ENCODE assay signal across 14 mouse cellular contexts in genomic region chrX:53337355-53337754, GRCm38 (mm10). TPM values are rescaled to one million over a fixed set of nuclear protein-coding genes. Genes with fewer than 3 reads are reported as not detected.
DNase-seq lines count a peak whose midpoint lies in the region; ATAC-seq lines count a peak whose summit lies in the region.
"Had no signal": no experiment of that assay in that cellular context is flagged by ENCODE, and none has a peak within 500 bp of the region (broad histone marks: within the 10 kb centered on the region; RNA-seq: fewer than 3 reads in every experiment).

No protein-coding gene starts in this region.

- ATAC-seq in hindbrain, embryonic 11.5 days (ENCODE audit: low FRiP score), result no peak
- no peak for ATAC-seq in hindbrain, embryonic 14.5 days (ENCODE audit: low FRiP score)
- ATAC-seq: forebrain, embryonic 13.5 days had no signal

- no peak overlapping the region for H3K9ac ChIP-seq in hindbrain, embryonic 11.5 days (ENCODE audit: low read depth, low read length)
- no peak overlapping the region for H3K9ac ChIP-seq in hindbrain, embryonic 14.5 days
- H3K9ac ChIP-seq: forebrain, embryonic 13.5 days; limb, embryonic 15.5 days had no signal

- H3K4me1 ChIP-seq in hindbrain, embryonic 11.5 days (replicated peaks; ENCODE audit: control insufficient read depth, insufficient read depth, low read length), result no peaks in the 10 kb centered on the region
- H3K4me1 ChIP-seq in hindbrain, embryonic 14.5 days (replicated peaks; ENCODE audit: control insufficient read depth, insufficient read depth, low read length), result no peaks in the 10 kb centered on the region
- H3K4me1 ChIP-seq in embryonic facial prominence, embryonic 10.5 days, result no peaks in the 10 kb centered on the region
- H3K4me1 ChIP-seq: forebrain, embryonic 13.5 days; limb, embryonic 15.5 days had no signal

- peak; percentile 6 for DNase-seq in adrenal gland, adult 2 months
- DNase-seq in adrenal gland, adult 18-20 months (ENCODE audit: low spot score in 2 of 2), result no peak
- DNase-seq in hindbrain, embryonic 11.5 days (ENCODE audit: low spot score), result peak; percentile 1
- DNase-seq in hindbrain, embryonic 14.5 days (ENCODE audit: low spot score), result no peak
- peak; percentile 22 for DNase-seq in lung, postnatal 10 days
- no peak for DNase-seq in lung, postnatal 36 days
- peak; percentile 8 for DNase-seq in embryo, embryonic 11 days
- DNase-seq in embryonic facial prominence, embryonic 10.5 days (ENCODE audit: low spot score), result no peak
- DNase-seq: cerebellum, adult 8-10 months; gastrocnemius, postnatal 36 days; heart, postnatal 14 days had no signal

- H3K36me3 ChIP-seq in hindbrain, embryonic 11.5 days (ENCODE audit: control insufficient read depth, insufficient read depth, low read length), result no peaks in the 10 kb centered on the region
- no peaks in the 10 kb centered on the region for H3K36me3 ChIP-seq in hindbrain, embryonic 14.5 days (replicated peaks; ENCODE audit: control insufficient read depth, insufficient read depth)
- H3K36me3 ChIP-seq in embryonic facial prominence, embryonic 10.5 days (replicated peaks), result no peaks in the 10 kb centered on the region
- H3K36me3 ChIP-seq: limb, embryonic 15.5 days had no signal

- H3K9me3 ChIP-seq in hindbrain, embryonic 11.5 days (ENCODE audit: control insufficient read depth, low read length), result no peaks in the 10 kb centered on the region
- no peaks in the 10 kb centered on the region for H3K9me3 ChIP-seq in hindbrain, embryonic 14.5 days (ENCODE audit: control insufficient read depth, low read length)
- H3K9me3 ChIP-seq in embryonic facial prominence, embryonic 10.5 days, result no peaks in the 10 kb centered on the region
- H3K9me3 ChIP-seq: forebrain, embryonic 13.5 days; limb, embryonic 15.5 days had no signal

- no peak overlapping the region for H3K27ac ChIP-seq in hindbrain, embryonic 11.5 days (ENCODE audit: low read depth, low read length)
- H3K27ac ChIP-seq in hindbrain, embryonic 14.5 days, result no peak overlapping the region
- H3K27ac ChIP-seq in embryonic facial prominence, embryonic 10.5 days (replicated peaks), result no peak overlapping the region
- H3K27ac ChIP-seq: forebrain, embryonic 13.5 days; limb, embryonic 15.5 days; macrophage had no signal

- H3K4me3 ChIP-seq in hindbrain, embryonic 11.5 days (ENCODE audit: low read depth, low read length), result no peak overlapping the region
- H3K4me3 ChIP-seq in hindbrain, embryonic 14.5 days (replicated peaks; ENCODE audit: low read length), result no peak overlapping the region
- no peak overlapping the region for H3K4me3 ChIP-seq in embryonic facial prominence, embryonic 10.5 days
- H3K4me3 ChIP-seq: forebrain, embryonic 13.5 days; limb, embryonic 15.5 days had no signal

- no peak overlapping the region for H3K4me2 ChIP-seq in hindbrain, embryonic 11.5 days (replicated peaks; ENCODE audit: low read depth, low read length)
- H3K4me2 ChIP-seq in hindbrain, embryonic 14.5 days (replicated peaks), result no peak overlapping the region
- H3K4me2 ChIP-seq: forebrain, embryonic 13.5 days; limb, embryonic 15.5 days had no signal

- no peaks in the 10 kb centered on the region for H3K27me3 ChIP-seq in hindbrain, embryonic 11.5 days (ENCODE audit: control insufficient read depth, insufficient read depth, low read length)
- no peaks in the 10 kb centered on the region for H3K27me3 ChIP-seq in hindbrain, embryonic 14.5 days (ENCODE audit: control insufficient read depth, insufficient read depth, low read length)
- H3K27me3 ChIP-seq in embryonic facial prominence, embryonic 10.5 days (replicated peaks; ENCODE audit: low read depth, poor library complexity, severe bottlenecking), result no peaks in the 10 kb centered on the region
- H3K27me3 ChIP-seq: forebrain, embryonic 13.5 days; limb, embryonic 15.5 days had no signal

RNA-seq across cellular contexts. Expression of gene Mospd1, which starts 32.9 kb away (rescaled TPM):
- total RNA-seq in adrenal gland, adult 2 months (2021), result 10 to 100 TPM; 18.4 to 25.8 TPM
- polyA plus RNA-seq in adrenal gland, adult 2 months (2012; rRNA removed), result 0.27 and 0.42 TPM in 2 replicates
- total RNA-seq in adrenal gland, adult 18-20 months (2021), result 10 to 100 TPM; 20.2 to 21.6 TPM
- 66.5 and 67.3 TPM in 2 replicates for polyA plus RNA-seq in hindbrain, embryonic 11.5 days (2014; fragmentation: Nextera tagmentation; extraction: Ambion mirVana)
- 51.0 and 53.0 TPM in 2 replicates for polyA plus RNA-seq in hindbrain, embryonic 14.5 days (2014; fragmentation: Nextera tagmentation; extraction: Ambion mirVana)
- polyA plus RNA-seq in embryonic facial prominence, embryonic 10.5 days (2016; fragmentation: Nextera tagmentation; extraction: Ambion mirVana), result 37.8 and 44.5 TPM in 2 replicates

Comparison
In these comparisons a context has a peak if more than half of its experiments do, and no peak if none do; other contexts are left out.
1. DNase-seq: peak in adrenal gland, adult 2 months (single experiment), hindbrain, embryonic 11.5 days (single experiment), lung, postnatal 10 days (single experiment) and embryo, embryonic 11 days (single experiment); none in adrenal gland, adult 18-20 months (0 of 2), hindbrain, embryonic 14.5 days (single experiment), lung, postnatal 36 days (single experiment) and embryonic facial prominence, embryonic 10.5 days (single experiment).
2. RNA of gene Mospd1, which starts 32.9 kb away (polyA plus RNA-seq): 66.5 to 67.3 TPM in hindbrain, embryonic 11.5 days, 51.0 to 53.0 TPM in hindbrain, embryonic 14.5 days and 37.8 to 44.5 TPM in embryonic facial prominence, embryonic 10.5 days; 0.27 to 0.42 TPM in adrenal gland, adult 2 months; every median in the first group is over 10 times any median in the second.